Mouse (Mus musculus) G1E-ER4 (cell line): ENCODE results near the gene Prlr. TPM values are rescaled to one million over a fixed set of nuclear protein-coding genes. Genes with fewer than 3 reads are reported as not detected.

Source experiments
- GATA1 ChIP-seq: IDR thresholded peaks from one replicate; pipeline ENCODE4 v1.8.0; 2012; ENCODE audit warnings: low read length, inconsistent platforms
- polyA plus RNA-seq: library from polyadenylated mRNA; stranded (reverse); fragments of >175 nt; gene quantifications from 2 replicates; pipeline ENCODE4 v1.2.3, GENCODE M21; 2012

Prlr gene
- polyA plus RNA-seq, 1 experiment, result not detected

DNA sequence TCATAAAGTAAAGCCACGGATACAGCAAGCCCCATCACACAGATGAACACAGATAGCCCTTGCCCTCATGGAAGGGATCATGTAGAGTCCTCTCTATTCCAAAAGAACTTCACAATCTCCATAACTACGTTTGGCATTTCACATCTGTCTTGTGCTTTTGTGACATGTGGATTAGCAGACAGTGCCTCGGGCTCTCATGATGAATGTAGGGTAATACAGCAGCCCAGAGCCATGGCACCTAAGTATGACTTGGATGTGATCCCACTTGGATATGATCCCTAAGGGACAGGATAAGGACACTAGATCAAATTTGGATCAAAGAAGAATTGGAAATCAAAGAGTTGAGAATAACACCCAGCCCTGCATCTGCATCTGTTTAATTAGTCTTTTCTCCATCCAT is 90.2 kb downstream of the Prlr start:
- TF ChIP-seq GATA1, result no peak

GRCm38 (mm10) chr15:10276386-10276785 is 99.3 kb downstream of the Prlr start:
- no peak for TF ChIP-seq GATA1

GRCm38 (mm10) chr15:10277461-10277860 is 100.4 kb downstream of the Prlr start:
- no peak for TF ChIP-seq GATA1

GRCm38 (mm10) chr15:10281546-10281945 is 104.5 kb downstream of the Prlr start:
- no peak for TF ChIP-seq GATA1

DNA sequence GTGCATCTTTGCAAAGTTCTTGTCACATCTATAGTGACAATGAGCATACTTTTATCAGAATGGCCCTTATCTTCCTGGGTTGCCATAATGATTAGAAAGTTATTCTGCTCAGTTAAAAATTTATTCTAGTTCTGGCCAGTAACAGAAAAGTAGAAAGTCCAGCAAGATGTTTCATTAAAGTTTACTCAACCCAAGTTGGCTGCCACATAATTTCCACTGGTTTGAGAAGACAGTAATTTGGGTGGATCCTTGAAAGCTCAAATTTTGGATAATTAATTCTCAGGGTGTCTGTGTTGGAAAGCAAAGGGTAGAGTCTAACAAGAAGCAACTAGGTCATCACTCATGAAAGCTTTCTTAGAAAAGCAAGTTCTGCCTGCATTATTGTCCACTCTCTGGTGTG is 106.6 kb downstream of the Prlr start:
- no peak for TF ChIP-seq GATA1

GRCm38 (mm10) chr15:10296570-10296969 is 119.5 kb downstream of the Prlr start:
- no peak for TF ChIP-seq GATA1

- TF ChIP-seq GATA1, result no peak
Observed at GRCm38 (mm10) chr15:10298058-10298457, 121.0 kb downstream of the Prlr start.

GRCm38 (mm10) chr15:10299467-10299866 is 122.4 kb downstream of the Prlr start:
- TF ChIP-seq GATA1, result no peak

DNA sequence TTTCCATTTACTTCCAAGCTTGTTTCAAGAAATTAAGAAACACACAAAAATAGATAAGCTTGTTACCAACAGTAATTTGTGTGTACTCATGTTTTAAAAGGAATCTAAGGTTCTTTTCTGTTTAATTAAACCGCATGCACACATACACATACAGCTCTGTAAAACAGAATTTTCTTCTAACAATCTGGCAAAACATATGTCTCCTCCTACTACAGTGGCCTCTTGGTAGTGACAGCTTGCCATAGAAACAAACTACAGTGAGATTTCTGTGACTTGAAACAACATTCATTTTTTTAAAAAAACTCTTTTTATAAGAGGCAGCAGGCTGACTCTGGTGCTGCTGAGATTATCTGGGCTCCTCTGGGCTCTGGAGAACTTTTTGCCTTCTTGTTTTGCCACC is 129.4 kb downstream of the Prlr start:
- no peak for TF ChIP-seq GATA1

- TF ChIP-seq GATA1, result no peak
Observed at GRCm38 (mm10) chr15:10311826-10312225, 134.8 kb downstream of the Prlr start.

DNA sequence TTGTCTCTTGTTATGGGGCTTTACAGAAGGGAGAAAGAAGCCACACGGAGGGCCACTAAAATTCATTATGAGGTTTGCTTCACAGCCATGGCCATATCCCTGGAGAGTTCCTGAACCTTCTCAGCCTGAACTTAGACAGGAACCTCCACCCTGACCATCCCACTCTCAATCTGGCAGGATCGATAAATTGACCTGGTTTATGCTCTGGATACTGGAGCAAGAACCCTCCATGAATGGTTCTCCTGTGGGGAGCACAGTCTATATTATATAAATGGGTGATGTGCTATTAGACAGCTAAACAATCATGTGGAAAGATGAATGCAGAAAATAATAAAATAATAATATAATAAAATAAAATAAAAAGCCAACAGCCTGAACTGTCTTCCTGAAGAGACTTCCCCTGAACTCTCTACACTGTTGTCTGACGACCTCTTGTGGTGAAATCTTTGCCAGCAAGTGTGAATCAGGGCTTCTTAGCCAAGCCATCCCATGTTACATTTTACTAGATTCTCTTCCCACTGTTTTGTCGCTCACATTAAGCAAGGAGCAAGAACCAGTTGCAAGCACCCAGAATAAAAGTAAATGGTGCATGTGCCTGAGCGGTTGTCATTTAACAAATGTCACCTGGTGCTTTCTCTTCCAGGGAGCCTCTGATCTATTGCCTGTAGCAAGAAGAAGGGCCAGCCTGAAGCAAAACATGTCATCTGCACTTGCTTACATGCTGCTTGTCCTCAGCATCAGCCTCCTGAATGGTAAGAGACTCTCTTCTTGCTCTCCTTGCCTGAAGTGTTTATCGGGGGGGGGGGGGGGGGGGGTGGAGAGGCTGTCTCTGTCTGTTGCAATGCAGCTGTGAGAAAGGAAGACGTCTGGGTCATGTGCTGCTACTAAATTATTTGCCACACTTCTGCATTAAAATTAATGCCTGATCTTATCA is 136.8 kb downstream of the Prlr start:
- no peak for TF ChIP-seq GATA1

GRCm38 (mm10) chr15:10325080-10325479 is 148.0 kb downstream of the Prlr start, which contains the start of gene Gm21973:
Gene Gm21973, plus strand, starts transcription at chr15:10325380.
- no peak for TF ChIP-seq GATA1

GRCm38 (mm10) chr15:10330626-10331025 is 153.6 kb downstream of the Prlr start:
- no peak for TF ChIP-seq GATA1

GRCm38 (mm10) chr15:10332566-10332965 is 155.5 kb downstream of the Prlr start:
- no peak for TF ChIP-seq GATA1

DNA sequence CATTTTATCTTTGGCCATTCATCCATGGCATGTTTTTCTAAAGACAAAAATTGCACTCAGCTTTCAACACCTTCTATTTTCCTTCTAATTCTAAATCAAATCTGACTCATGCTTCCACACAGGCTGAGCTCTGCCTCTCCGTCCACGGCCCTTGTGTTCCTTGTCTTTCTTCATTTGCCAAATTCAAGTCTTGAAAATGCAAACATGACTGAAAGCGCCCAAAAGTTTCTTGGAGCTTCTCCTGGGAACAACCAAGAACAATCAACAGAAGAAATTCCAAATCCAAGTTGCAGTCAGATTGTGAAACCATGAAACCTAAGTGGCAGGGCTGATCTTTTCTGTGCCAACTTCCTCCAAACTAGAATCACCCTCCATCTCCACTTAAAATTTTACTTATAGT is 161.6 kb downstream of the Prlr start:
- TF ChIP-seq GATA1, result no peak

GRCm38 (mm10) chr15:10347044-10347443 is 170.0 kb downstream of the Prlr start:
- no peak for TF ChIP-seq GATA1
